Mouse (Mus musculus) left cerebral cortex, adult 11 months (tissue): ENCODE results near the gene Nab2.

Source experiments
- DNase-seq: peaks from one replicate; pipeline ENCODE4 v3.0.0; 2022; ENCODE audit warnings: low spot score

Nab2 gene

GRCm38 (mm10) chr10:127668093-127669050, at the start of gene Nab2:
Gene Nab2, minus strand, starts transcription at chr10:127668568.
- DNase-seq = no peak

DNA sequence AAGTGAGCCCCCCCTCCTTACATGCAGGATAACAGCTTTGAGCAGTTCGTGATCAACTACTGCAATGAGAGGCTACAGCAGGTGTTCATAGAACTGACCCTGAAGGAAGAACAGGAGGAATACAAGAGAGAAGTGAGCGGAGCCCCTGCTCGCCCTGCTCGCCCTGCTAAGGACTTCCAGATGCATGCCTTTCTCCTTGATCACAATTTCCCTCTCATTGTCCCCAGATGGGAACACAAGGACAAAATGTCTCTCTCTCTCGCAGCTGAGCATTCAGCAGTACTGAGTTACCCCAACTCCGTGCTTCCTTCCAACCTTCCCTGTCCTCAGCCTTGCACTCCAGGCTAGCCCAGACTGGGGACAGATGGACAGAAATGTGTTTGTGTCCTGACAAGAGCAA, 44.4 kb upstream of the Nab2 start:
- DNase-seq = no peak

- DNase-seq = no peak
Measured at GRCm38 (mm10) chr10:127710331-127710730, 42.0 kb upstream of the Nab2 start.

GRCm38 (mm10) chr10:127708850-127709370, 40.5 kb upstream of the Nab2 start:
- no peak for DNase-seq

- no peak for DNase-seq
Measured at GRCm38 (mm10) chr10:127707721-127708120, 39.4 kb upstream of the Nab2 start.

GRCm38 (mm10) chr10:127705783-127706182, 37.4 kb upstream of the Nab2 start:
- no peak for DNase-seq

GRCm38 (mm10) chr10:127704766-127705220, 36.4 kb upstream of the Nab2 start, which contains the start of gene Myo1a:
Gene Myo1a, plus strand, starts transcription at chr10:127705170.
- no peak for DNase-seq

DNA sequence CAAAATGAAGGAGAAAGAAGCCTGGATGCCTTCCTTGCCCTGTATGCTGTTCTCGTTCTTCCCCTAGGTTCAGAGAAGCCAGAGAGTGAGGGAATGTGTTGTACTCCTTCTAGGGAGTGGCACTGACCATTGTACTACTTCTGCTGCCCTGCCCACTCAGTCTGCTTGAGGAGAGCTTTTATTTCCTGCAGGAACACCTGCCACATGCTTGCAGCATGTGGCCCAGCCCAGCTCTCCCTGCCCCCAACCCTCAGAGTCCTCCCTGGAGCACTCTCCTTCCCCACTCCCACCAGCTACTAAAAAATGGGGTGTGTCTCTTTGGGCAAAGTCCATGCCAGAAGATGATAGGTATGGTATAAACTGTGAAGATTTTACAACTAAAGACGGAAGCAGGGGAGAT, 35.9 kb upstream of the Nab2 start:
- no peak for DNase-seq

DNA sequence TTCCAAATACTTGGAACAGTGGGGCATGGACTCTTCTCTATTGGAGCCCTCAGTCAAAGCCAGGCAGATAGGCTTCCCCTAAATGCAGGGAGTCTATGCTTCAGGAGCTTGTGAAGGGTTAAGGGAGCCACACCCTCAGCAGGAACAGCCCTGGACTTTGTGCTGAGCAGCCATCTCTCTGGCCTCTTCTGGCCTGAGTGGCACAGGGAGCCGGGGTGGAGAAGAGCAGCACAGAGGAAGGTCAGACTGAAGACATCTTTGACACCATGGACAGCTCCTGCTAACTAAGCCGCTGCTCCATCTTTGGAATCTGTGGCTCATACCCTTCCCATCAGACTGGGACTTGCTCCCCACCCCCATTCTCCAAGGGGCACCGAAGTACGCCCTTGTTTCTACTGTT, 34.9 kb upstream of the Nab2 start:
- no peak for DNase-seq

DNA sequence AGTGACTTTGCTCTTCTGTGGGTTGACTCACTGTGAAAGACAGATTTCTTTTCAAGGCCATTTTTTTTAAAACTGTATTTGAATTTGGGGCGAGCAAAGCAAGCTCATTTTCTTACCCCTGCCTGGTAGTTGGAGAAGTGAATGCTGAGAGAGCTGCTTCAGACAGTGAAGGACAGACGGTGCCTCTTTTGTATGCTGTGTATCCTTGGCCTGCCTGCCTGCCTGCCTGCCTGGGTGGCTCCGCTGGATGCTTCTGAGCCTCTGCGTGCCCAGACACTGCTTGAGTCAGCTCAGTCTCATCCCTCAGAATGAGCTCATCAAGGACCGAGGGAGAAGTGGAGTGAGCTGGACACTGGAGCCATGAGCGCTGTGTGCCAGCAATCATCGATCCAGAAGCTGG, 30.6 kb upstream of the Nab2 start:
- no peak for DNase-seq

DNA sequence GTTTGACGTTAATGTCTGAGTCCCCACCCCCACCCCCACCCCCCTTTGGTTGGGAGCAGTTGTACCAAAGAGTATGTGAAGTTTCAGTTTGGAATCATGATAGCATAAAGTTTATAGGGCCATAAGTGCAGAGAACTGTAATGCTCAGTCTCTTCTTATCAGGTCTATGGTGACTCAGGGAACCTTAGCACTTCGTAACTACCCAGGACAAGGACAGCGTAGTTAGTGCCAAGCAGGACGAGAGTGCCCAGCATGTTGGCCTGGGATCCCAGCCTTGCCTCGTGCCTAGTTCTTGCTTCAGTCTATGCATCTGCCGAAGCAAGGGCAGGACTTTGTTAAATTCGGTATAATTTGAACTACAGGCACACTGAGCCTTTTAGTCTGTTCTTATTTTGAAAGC, 27.4 kb upstream of the Nab2 start:
- DNase-seq = no peak

GRCm38 (mm10) chr10:127694636-127695035, 26.3 kb upstream of the Nab2 start:
- no peak for DNase-seq

- DNase-seq = no peak
Measured at GRCm38 (mm10) chr10:127691053-127691452, 22.7 kb upstream of the Nab2 start.

- DNase-seq = no peak
Measured at GRCm38 (mm10) chr10:127682886-127683285, 14.5 kb upstream of the Nab2 start.

- DNase-seq = no peak
Measured at GRCm38 (mm10) chr10:127679881-127680280, 11.5 kb upstream of the Nab2 start.

- DNase-seq = no peak
Measured at GRCm38 (mm10) chr10:127679208-127679607, 10.8 kb upstream of the Nab2 start.

- DNase-seq = no peak
Measured at GRCm38 (mm10) chr10:127677591-127678336, 9.4 kb upstream of the Nab2 start.

DNA sequence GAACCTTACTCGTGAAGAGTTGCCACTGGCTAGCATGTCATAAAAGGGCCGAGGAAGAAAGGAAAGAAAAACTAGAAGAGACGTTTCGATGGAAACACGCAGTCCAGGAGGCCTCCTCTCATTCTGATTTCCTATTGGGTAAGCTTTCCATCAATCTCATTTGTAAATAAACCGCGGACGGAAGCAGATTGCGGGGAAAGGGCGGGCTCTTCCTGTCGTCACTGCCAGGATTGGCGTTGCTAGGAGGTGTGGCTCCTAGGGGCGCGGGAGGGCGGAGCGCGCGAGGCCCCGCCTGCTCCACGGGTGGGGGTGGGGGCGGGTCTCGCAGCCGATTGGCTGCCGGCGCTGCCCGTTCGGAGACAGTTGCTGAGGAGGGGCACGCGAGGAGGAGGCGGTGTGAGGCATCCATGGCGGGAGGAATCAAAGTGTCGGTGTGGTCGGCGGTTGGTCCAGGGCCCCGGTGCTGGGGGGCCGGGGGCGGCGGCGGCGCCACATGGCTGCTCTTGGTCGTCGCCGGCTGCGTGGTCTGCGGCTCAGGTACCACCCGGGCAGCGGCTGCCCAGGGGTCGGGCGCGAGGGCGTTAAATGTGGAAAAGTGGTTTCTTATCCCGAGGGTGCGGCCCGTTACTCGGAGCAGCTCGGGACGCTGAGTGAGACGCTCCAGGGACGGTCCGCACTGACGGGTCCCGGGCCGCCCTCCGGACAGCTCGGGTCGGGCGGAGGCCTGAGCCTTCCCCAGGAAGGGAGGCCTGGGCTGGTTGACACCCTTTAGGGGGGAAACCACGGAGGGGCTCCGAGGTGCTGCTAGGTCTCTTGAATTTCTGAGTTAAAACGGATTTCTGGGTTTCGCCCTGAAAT, 8.6 kb upstream of the Nab2 start:
- peak; percentile 95 for DNase-seq

- DNase-seq = no peak
Measured at GRCm38 (mm10) chr10:127675859-127676398, 7.6 kb upstream of the Nab2 start.

GRCm38 (mm10) chr10:127674794-127675522, 6.6 kb upstream of the Nab2 start:
- peak; percentile 95 for DNase-seq
